Mouse (Mus musculus): Measurements from ENCODE around the gene St6galnac4. TPM values are rescaled to one million over a fixed set of nuclear protein-coding genes. Genes with fewer than 3 reads are reported as not detected.
A peak's percentile ranks its signal among the peaks of the same experiment; 100 is the strongest.

St6galnac4 gene
- polyA plus RNA-seq, 1 experiment from 2014 or later: 23.8 TPM

DNA sequence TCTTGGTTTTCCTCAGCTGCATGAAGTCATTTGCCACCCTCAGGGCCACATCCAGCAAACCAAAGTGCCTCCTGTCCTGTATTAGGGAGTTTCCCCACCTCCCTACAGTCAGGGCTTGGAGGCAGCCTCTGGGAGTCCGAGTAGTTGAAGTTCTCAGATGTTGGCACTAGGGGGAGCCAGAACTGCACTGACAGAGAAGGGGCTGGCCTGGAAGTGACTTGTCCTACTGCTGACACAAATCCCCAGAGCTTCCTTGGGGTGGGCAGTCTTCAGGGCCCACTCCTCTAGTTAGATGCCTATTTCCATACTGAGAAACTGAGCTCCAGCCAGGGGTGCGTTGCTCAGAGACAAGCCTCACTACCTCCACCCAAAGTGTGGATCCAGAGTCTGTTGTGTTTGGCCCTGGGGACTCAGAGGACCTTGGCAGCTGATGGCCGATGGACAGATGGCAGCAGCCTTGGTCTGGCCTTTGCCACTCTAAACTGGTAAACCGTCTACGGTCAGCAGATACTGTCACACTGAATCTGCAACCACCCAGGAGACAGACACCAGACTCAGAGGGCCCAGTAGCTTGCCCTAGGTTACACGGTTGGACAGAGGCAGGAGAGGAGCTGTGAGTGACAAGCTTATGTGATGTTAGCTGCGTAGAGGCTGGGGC, 45.0 kb downstream of the St6galnac4 start:
- ATAC-seq (ENCODE audit: insufficient read depth) (peak; percentile 65; the same call in 1 of the 2 replicates), DNase-seq (peak; percentile 93)
- Histone ChIP-seq H3K4me2 (no peak overlapping the region), H3K9me3 (ENCODE audit: low read depth, low read length) (no peaks in the 10 kb centered on the region), H3K27ac (ENCODE audit: low read depth) (0 out of 2 replicates have a peak overlapping the region, but pooled peaks have one; percentile 9), H3K4me1 (ENCODE audit: insufficient read depth) (no peaks in the 10 kb centered on the region), H3K4me3 (ENCODE audit: low read depth, low read length) (no peak overlapping the region), H3K36me3 (ENCODE audit: insufficient read depth) (no peaks in the 10 kb centered on the region), H3K9ac (no peak overlapping the region), H3K27me3 (ENCODE audit: insufficient read depth, low read length) (no peaks in the 10 kb centered on the region)
- 46% methylated on average over 7 of the region's 7 CpGs for WGBS
- TF ChIP-seq CTCF (IDR thresholded peaks at IDR 0.05; ENCODE audit: low read depth): peak; percentile 96

DNA sequence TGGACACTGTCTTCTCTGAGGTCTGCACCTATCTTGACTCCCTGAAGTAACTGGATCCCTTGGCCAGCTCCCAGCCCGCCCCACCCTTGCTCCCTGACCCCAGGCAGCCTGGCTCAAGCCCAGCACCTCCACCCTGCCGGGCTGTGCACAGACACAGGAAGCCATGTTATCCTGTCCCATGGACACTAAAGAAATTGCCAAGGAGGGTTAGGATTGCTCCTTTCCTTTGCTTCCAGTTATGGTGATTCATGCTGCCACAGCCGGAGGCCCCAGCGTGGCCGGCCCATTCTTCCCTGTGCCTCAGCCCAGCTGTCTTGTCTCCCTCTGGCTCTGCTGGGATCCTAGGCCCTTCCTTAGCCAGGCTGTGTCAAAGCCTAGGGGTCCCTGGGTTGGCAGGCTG, 46.8 kb downstream of the St6galnac4 start:
- ATAC-seq (ENCODE audit: insufficient read depth) (no peak), DNase-seq (no peak)
- Histone ChIP-seq H3K4me2 (no peak overlapping the region), H3K27ac (ENCODE audit: low read depth) (peak overlapping the region; percentile 59), H3K4me1 (ENCODE audit: insufficient read depth) (peaks cover 6% of the 10 kb centered on the region), H3K4me3 (ENCODE audit: low read depth, low read length) (no peak overlapping the region), H3K9me3 (ENCODE audit: low read depth, low read length) (no peaks in the 10 kb centered on the region), H3K27me3 (ENCODE audit: insufficient read depth, low read length) (no peaks in the 10 kb centered on the region), H3K9ac (0 out of 2 replicates have a peak overlapping the region, but pooled peaks have one; percentile 10), H3K36me3 (ENCODE audit: insufficient read depth) (no peaks in the 10 kb centered on the region)
- 61% methylated on average over 5 of the region's 5 CpGs for WGBS
- no peak for TF ChIP-seq CTCF (IDR thresholded peaks at IDR 0.05; ENCODE audit: low read depth)

DNA sequence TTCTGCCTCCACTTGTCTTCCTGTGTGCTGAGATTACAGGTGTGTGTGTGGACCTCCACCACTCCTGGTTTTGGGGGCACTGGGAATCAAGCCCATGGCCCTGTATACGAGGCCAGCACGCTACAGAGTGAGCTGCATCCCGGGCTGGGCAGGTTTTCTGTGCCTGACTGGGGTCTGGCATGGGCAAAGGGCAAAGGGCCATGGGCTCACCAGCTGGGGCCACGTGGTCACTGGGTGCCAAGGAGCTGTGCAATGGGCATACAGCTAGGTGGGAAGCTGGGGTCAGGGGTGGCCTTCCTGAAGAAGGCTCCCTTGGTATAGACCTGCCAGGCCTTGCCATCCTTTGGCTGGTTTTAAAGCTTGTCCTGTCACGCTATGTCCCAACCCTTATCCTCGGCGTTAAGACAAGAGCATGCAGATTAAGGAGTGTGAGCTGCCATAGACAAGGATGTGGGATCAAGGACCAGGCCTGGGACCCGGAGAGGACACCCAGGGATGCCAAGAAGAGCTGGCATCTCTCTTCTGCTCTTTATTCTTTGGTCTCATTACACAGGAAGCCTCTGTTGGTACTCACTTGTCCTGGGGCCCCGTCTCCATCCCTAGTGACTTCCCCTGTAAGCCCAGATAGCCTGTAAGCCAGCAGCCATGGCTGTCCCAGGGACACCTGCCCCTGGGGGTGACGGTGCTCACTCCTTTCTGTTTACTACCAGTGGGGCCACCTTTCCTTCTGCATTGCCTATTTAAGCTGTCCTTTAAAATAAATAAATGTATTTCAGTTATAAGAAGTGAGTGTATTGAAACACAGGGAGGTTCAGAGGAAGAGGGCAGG, 47.6 kb downstream of the St6galnac4 start:
- Histone ChIP-seq H3K27me3 (ENCODE audit: insufficient read depth, low read length) (no peaks in the 10 kb centered on the region), H3K27ac (ENCODE audit: low read depth) (peak overlapping the region; percentile 61; the same call in 1 of the 2 replicates), H3K4me3 (ENCODE audit: low read depth, low read length) (no peak overlapping the region), H3K36me3 (ENCODE audit: insufficient read depth) (no peaks in the 10 kb centered on the region), H3K9me3 (ENCODE audit: low read depth, low read length) (no peaks in the 10 kb centered on the region), H3K9ac (no peak overlapping the region), H3K4me2 (no peak overlapping the region), H3K4me1 (ENCODE audit: insufficient read depth) (peaks cover 6% of the 10 kb centered on the region)
- no peak for TF ChIP-seq CTCF (IDR thresholded peaks at IDR 0.05; ENCODE audit: low read depth)
- ATAC-seq (ENCODE audit: insufficient read depth): no peak
- no peak for DNase-seq
- WGBS: 76% methylated on average over 10 of the region's 10 CpGs

- H3K4me1 ChIP-seq (ENCODE audit: insufficient read depth): peaks cover 6% of the 10 kb centered on the region
- 81% methylated on average over 7 of the region's 7 CpGs for WGBS
Measured at GRCm38 (mm10) chr2:32636617-32637016, 49.7 kb downstream of the St6galnac4 start.

DNA sequence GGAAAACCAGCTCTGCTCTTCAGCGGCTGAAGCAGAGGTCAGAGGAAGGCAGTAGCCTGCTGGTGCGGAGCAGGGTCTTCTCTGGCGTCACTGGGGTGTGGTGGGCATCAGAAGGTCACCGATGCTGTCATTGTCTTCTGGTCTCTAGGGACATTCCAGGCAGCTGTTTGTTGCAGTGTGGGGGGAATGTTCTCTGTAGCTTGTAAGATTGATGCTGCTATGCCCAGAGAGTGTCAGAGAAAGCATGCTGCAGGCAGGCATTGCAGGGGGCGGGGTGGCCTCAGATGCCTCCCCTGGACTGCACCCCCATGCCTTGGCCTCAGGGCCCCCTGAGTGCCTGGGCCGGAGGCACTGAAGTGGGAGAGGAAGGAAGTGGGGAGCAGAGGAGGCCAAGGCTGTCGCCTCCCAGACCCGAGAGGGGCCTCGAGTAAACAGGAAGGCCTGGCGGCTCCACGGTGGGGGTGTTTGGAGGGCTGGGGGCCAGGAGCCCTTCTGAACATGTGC, 50.9 kb downstream of the St6galnac4 start:
- ATAC-seq (ENCODE audit: insufficient read depth): peak; percentile 80
- H3K4me2 ChIP-seq: 0 out of 2 replicates have a peak overlapping the region, but pooled peaks have one; percentile 1
- DNase-seq: peak; percentile 79
- WGBS: 12% methylated on average over 11 of the region's 11 CpGs
- H3K4me1 ChIP-seq (ENCODE audit: insufficient read depth): peaks cover 6% of the 10 kb centered on the region
- H3K36me3 ChIP-seq (ENCODE audit: insufficient read depth): no peaks in the 10 kb centered on the region
- peak overlapping the region; percentile 76 for H3K27ac ChIP-seq (ENCODE audit: low read depth)
- H3K27me3 ChIP-seq (ENCODE audit: insufficient read depth, low read length): no peaks in the 10 kb centered on the region
- TF ChIP-seq CTCF (IDR thresholded peaks at IDR 0.05; ENCODE audit: low read depth): no peak
- H3K4me3 ChIP-seq (ENCODE audit: low read depth, low read length): no peak overlapping the region
- no peak overlapping the region; the same call in 1 of the 2 replicates for H3K9ac ChIP-seq
- H3K9me3 ChIP-seq (ENCODE audit: low read depth, low read length): no peaks in the 10 kb centered on the region

More at GRCm38 (mm10) chr2:32636617-32637016, 49.7 kb downstream of the St6galnac4 start:
- Histone ChIP-seq H3K4me2 (no peak overlapping the region), H3K27me3 (ENCODE audit: insufficient read depth, low read length) (no peaks in the 10 kb centered on the region), H3K9ac (no peak overlapping the region), H3K36me3 (ENCODE audit: insufficient read depth) (no peaks in the 10 kb centered on the region), H3K27ac (ENCODE audit: low read depth) (no peak overlapping the region), H3K9me3 (ENCODE audit: low read depth, low read length) (no peaks in the 10 kb centered on the region), H3K4me3 (ENCODE audit: low read depth, low read length) (no peak overlapping the region)
- DNase-seq: no peak
- no peak for ATAC-seq (ENCODE audit: insufficient read depth)
- TF ChIP-seq CTCF (IDR thresholded peaks at IDR 0.05; ENCODE audit: low read depth): no peak

DNA sequence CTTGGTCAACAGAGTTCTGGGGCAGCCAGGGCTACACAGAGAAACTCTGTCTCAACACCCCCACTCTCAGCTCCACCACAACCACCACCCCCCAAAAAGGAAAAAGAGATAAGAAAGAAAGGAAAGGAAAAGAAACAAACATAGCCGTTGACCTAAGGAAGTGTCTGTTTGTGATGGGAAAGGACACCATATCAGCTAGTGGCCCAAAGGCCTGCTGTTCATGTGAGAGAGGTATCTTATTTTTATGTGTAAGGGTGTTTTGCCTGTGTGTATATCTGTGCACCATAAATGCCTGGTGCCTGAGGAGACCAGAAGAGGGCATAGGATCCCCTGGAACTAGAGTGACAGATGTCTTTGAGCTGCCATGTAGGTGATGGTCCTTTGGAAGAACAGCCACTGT, 52.7 kb downstream of the St6galnac4 start:
- Histone ChIP-seq H3K4me1 (ENCODE audit: insufficient read depth) (peaks cover 6% of the 10 kb centered on the region), H3K4me2 (no peak overlapping the region), H3K27me3 (ENCODE audit: insufficient read depth, low read length) (no peaks in the 10 kb centered on the region), H3K9me3 (ENCODE audit: low read depth, low read length) (no peaks in the 10 kb centered on the region), H3K36me3 (ENCODE audit: insufficient read depth) (no peaks in the 10 kb centered on the region), H3K4me3 (ENCODE audit: low read depth, low read length) (no peak overlapping the region), H3K27ac (ENCODE audit: low read depth) (no peak overlapping the region; the same call in 1 of the 2 replicates), H3K9ac (no peak overlapping the region)
- no peak for TF ChIP-seq CTCF (IDR thresholded peaks at IDR 0.05; ENCODE audit: low read depth)
- no peak for ATAC-seq (ENCODE audit: insufficient read depth)
- 40% methylated on average over 1 of the region's 1 CpGs for WGBS
- no peak for DNase-seq

Measured in lung, embryonic 14.5 days (tissue).